Mouse (Mus musculus): ENCODE results near the gene Tmprss9.

GRCm38 (mm10) chr10:80936810-80937164 lies 65.1 kb downstream of the Tmprss9 start:
- TF ChIP-seq POLR2A (IDR thresholded peaks at IDR 0.05; ENCODE audit: extremely low read depth, insufficient read depth, low read length): no peak
- TF ChIP-seq CTCF (IDR thresholded peaks at IDR 0.05; ENCODE audit: low read depth, low read length): no peak

All from liver, adult 2 months (tissue).